Mouse (Mus musculus): ENCODE results near the gene C2cd4d. TPM values are rescaled to one million over a fixed set of nuclear protein-coding genes. Genes with fewer than 3 reads are reported as not detected.

The C2cd4d gene
- polyA plus RNA-seq, 1 experiment = not detected

DNA sequence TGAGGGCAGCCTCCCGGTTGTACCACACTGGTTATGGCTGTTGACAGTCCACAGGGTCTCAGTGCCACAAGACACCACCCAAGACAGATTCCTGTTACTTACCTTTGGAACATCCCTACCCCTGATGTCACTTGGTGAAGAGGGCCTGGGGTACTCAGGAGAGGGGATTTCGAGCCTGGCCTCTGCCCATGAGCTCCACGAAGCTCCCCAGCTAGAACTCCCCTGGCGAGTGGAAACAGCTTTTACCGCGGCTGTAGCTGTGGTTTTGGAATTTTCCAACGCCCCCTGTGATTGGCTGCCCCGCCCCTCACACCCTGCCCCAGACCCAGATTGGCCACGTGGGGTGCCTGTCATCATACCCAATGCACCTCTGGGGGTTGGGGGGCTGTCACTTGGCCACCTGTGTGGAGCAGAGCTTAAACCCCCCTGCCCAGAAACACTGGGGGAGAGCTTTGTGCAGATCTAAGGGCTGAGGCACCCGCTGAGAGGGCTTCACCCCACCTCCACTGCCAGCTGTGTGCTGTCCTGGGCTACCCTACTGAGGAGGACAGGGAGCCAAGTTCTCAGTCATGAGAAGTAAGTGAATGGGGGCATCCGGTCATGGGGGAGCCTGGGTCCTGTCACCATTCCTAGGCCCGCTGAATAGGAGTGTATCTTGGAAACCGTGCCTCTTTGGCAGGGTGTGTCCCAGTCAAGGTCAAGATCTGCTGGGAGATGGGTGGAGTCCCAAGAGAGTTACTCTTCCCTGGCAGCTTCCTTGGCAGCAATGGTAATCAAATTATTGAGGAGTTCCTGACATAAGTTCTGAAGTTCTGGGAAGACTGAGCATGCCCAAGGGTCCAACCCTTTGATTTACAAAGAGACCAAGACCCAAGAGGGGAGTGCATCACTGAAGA, 15.0 kb downstream of the C2cd4d start:
- Histone ChIP-seq H3K4me3 (ENCODE audit: low read depth, low read length) (no peak overlapping the region), H3K9me3 (replicated peaks; ENCODE audit: control insufficient read depth, insufficient read depth, low read length, poor library complexity, severe bottlenecking) (peaks cover 7% of the 10 kb centered on the region), H3K27ac (ENCODE audit: insufficient read depth, low read length) (no peak overlapping the region), H3K27me3 (ENCODE audit: control insufficient read depth, insufficient read depth, low read length, poor library complexity, severe bottlenecking) (no peaks in the 10 kb centered on the region), H3K4me1 (ENCODE audit: control insufficient read depth, insufficient read depth, low read length) (peaks cover 2% of the 10 kb centered on the region), H3K36me3 (ENCODE audit: control insufficient read depth, insufficient read depth, low read length, poor library complexity, severe bottlenecking) (no peaks in the 10 kb centered on the region), H3K9ac (ENCODE audit: low read depth, poor library complexity, severe bottlenecking) (no peak overlapping the region)
- TF ChIP-seq POLR2A (IDR thresholded peaks at IDR 0.05; ENCODE audit: insufficient read depth, low read length) (no peak), CTCF (IDR thresholded peaks at IDR 0.05; ENCODE audit: low read depth, low read length) (no peak), EP300 (IDR thresholded peaks at IDR 0.05; ENCODE audit: insufficient read depth, low read depth, low read length) (no peak)

DNA sequence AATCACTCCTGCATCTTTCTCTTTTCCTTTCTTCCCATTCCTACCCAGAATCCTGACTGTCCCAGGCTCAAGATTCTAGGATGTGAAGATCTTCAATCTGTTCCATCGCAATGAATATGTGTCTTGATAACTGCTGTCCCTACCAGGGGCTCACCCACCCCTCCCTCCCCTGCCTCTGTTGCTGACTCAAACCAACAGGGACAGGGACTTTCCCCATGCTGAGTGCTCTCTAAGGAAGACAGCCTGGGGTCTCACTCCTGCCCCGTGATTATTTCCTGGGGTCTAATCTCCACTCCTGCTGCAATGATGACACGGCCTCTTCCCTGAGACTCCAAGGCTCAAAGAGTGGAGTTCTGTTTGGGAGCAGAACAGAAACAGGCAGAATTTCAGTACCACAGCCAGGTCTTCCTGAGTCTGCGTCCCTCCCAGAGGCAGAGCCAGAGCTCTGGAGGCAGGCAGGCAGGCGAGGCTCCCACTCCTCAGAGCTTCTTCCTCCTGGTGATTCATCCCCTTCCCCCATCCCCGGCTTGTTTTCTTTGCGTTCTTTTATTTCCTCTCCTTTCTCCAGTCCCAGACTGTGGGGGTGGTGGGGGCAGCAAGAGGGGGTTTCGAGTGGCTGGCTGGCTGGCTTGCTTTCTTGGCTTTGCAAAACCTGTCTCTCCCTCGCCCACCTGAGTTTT, 17.7 kb downstream of the C2cd4d start:
- Histone ChIP-seq H3K4me1 (ENCODE audit: control insufficient read depth, insufficient read depth, low read length) (no peaks in the 10 kb centered on the region), H3K9me3 (replicated peaks; ENCODE audit: control insufficient read depth, insufficient read depth, low read length, poor library complexity, severe bottlenecking) (peaks cover 7% of the 10 kb centered on the region), H3K27ac (ENCODE audit: insufficient read depth, low read length) (no peak overlapping the region), H3K27me3 (ENCODE audit: control insufficient read depth, insufficient read depth, low read length, poor library complexity, severe bottlenecking) (no peaks in the 10 kb centered on the region), H3K36me3 (ENCODE audit: control insufficient read depth, insufficient read depth, low read length, poor library complexity, severe bottlenecking) (no peaks in the 10 kb centered on the region), H3K4me3 (ENCODE audit: low read depth, low read length) (no peak overlapping the region), H3K9ac (ENCODE audit: low read depth, poor library complexity, severe bottlenecking) (no peak overlapping the region)
- no peak for TF ChIP-seq EP300 (IDR thresholded peaks at IDR 0.05; ENCODE audit: insufficient read depth, low read depth, low read length)

DNA sequence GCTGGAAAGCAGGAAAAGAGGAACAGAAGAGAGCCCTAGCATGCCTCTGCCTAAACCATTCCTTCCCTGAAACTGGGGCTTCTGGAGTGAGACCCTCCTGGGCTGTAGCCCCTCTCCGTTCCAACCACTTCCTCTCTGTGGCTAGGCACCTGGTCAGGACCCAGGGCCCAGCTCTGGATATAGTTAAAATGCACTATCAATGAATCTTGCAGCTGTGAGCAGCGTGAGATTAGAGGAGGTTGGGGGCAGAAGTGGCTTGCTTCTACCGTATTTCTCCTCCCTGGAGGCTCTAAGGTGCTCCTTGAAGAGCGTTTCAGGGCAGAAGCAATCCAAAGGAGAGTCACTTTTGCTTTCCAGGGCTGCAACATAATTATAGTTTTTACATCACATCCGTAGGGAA, 20.1 kb downstream of the C2cd4d start:
- Histone ChIP-seq H3K36me3 (ENCODE audit: control insufficient read depth, insufficient read depth, low read length, poor library complexity, severe bottlenecking) (no peaks in the 10 kb centered on the region), H3K9ac (ENCODE audit: low read depth, poor library complexity, severe bottlenecking) (no peak overlapping the region), H3K27ac (ENCODE audit: insufficient read depth, low read length) (no peak overlapping the region), H3K9me3 (replicated peaks; ENCODE audit: control insufficient read depth, insufficient read depth, low read length, poor library complexity, severe bottlenecking) (peaks cover 7% of the 10 kb centered on the region), H3K4me3 (ENCODE audit: low read depth, low read length) (no peak overlapping the region), H3K27me3 (ENCODE audit: control insufficient read depth, insufficient read depth, low read length, poor library complexity, severe bottlenecking) (no peaks in the 10 kb centered on the region), H3K4me1 (ENCODE audit: control insufficient read depth, insufficient read depth, low read length) (no peaks in the 10 kb centered on the region)
- TF ChIP-seq CTCF (IDR thresholded peaks at IDR 0.05; ENCODE audit: low read depth, low read length) = no peak
- TF ChIP-seq EP300 (IDR thresholded peaks at IDR 0.05; ENCODE audit: insufficient read depth, low read depth, low read length) = no peak
- TF ChIP-seq POLR2A (IDR thresholded peaks at IDR 0.05; ENCODE audit: insufficient read depth, low read length) = no peak

DNA sequence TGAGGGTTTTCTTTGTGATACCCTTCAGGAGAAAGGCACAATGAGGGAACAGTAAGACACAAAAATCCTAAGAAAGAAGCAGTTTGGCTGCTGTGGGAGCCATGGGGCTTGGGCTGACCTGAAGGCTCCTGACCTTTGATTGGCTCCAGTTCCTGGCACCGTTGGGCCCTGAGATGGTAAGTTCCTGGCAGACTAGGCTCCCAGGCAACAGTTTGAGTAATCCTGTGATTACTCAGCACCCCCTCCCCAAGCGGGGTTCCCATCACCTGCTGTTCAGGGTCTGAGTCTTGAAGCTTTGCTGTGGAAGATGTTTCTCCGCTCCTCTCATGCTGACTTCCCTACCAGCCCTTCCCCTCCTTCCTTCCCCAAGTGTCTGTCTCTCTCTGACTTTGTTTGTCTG, 21.2 kb downstream of the C2cd4d start:
- Histone ChIP-seq H3K27me3 (ENCODE audit: control insufficient read depth, insufficient read depth, low read length, poor library complexity, severe bottlenecking) (no peaks in the 10 kb centered on the region), H3K36me3 (ENCODE audit: control insufficient read depth, insufficient read depth, low read length, poor library complexity, severe bottlenecking) (no peaks in the 10 kb centered on the region), H3K27ac (ENCODE audit: insufficient read depth, low read length) (no peak overlapping the region), H3K9me3 (replicated peaks; ENCODE audit: control insufficient read depth, insufficient read depth, low read length, poor library complexity, severe bottlenecking) (peaks cover 7% of the 10 kb centered on the region), H3K9ac (ENCODE audit: low read depth, poor library complexity, severe bottlenecking) (no peak overlapping the region), H3K4me3 (ENCODE audit: low read depth, low read length) (no peak overlapping the region), H3K4me1 (ENCODE audit: control insufficient read depth, insufficient read depth, low read length) (no peaks in the 10 kb centered on the region)
- TF ChIP-seq EP300 (IDR thresholded peaks at IDR 0.05; ENCODE audit: insufficient read depth, low read depth, low read length) = no peak

- no peak for TF ChIP-seq POLR2A (IDR thresholded peaks at IDR 0.05; ENCODE audit: insufficient read depth, low read length)
- TF ChIP-seq CTCF (IDR thresholded peaks at IDR 0.05; ENCODE audit: low read depth, low read length) = no peak
- no peak for TF ChIP-seq EP300 (IDR thresholded peaks at IDR 0.05; ENCODE audit: insufficient read depth, low read depth, low read length)
These were observed 24.4 kb downstream of the C2cd4d start for GRCm38 (mm10) chr3:94386671-94387070.

DNA sequence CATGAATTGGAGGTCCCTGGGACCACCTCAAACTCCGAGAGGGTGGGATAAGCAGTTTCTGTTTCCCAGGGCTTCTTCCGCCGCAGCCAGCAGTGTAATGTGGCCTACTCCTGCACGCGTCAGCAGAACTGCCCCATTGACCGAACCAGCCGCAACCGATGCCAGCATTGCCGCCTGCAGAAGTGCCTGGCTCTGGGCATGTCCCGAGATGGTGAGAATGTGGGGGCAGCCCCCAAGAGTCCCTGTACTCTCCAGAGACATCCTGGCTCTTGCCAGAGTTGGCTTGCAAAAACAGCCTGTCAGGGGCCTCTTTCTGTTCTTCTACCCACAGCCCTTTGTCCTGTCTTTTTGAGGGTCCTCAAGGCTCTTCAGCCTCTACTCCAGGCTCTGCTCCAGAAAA, 25.2 kb downstream of the C2cd4d start:
- Histone ChIP-seq H3K4me3 (ENCODE audit: low read depth, low read length) (no peak overlapping the region), H3K9me3 (replicated peaks; ENCODE audit: control insufficient read depth, insufficient read depth, low read length, poor library complexity, severe bottlenecking) (no peaks in the 10 kb centered on the region), H3K4me1 (ENCODE audit: control insufficient read depth, insufficient read depth, low read length) (no peaks in the 10 kb centered on the region), H3K9ac (ENCODE audit: low read depth, poor library complexity, severe bottlenecking) (no peak overlapping the region), H3K36me3 (ENCODE audit: control insufficient read depth, insufficient read depth, low read length, poor library complexity, severe bottlenecking) (no peaks in the 10 kb centered on the region), H3K27me3 (ENCODE audit: control insufficient read depth, insufficient read depth, low read length, poor library complexity, severe bottlenecking) (no peaks in the 10 kb centered on the region), H3K27ac (ENCODE audit: insufficient read depth, low read length) (no peak overlapping the region)
- no peak for TF ChIP-seq CTCF (IDR thresholded peaks at IDR 0.05; ENCODE audit: low read depth, low read length)

More at GRCm38 (mm10) chr3:94386671-94387070, 24.4 kb downstream of the C2cd4d start:
- Histone ChIP-seq H3K9ac (ENCODE audit: low read depth, poor library complexity, severe bottlenecking) (no peak overlapping the region), H3K9me3 (replicated peaks; ENCODE audit: control insufficient read depth, insufficient read depth, low read length, poor library complexity, severe bottlenecking) (no peaks in the 10 kb centered on the region), H3K4me1 (ENCODE audit: control insufficient read depth, insufficient read depth, low read length) (no peaks in the 10 kb centered on the region), H3K27me3 (ENCODE audit: control insufficient read depth, insufficient read depth, low read length, poor library complexity, severe bottlenecking) (no peaks in the 10 kb centered on the region), H3K27ac (ENCODE audit: insufficient read depth, low read length) (no peak overlapping the region), H3K36me3 (ENCODE audit: control insufficient read depth, insufficient read depth, low read length, poor library complexity, severe bottlenecking) (no peaks in the 10 kb centered on the region), H3K4me3 (ENCODE audit: low read depth, low read length) (no peak overlapping the region)
